Mouse (Mus musculus): ENCODE measurements around the gene Fig4.

Gene Fig4

GRCm38 (mm10) chr10:41218897-41219296 is 84.2 kb downstream of the Fig4 start:
- DNase-seq (ENCODE audit: low spot score in 2 of 2): no peak

GRCm38 (mm10) chr10:41214083-41214482 is 89.0 kb downstream of the Fig4 start:
- no peak for DNase-seq (ENCODE audit: low spot score in 2 of 2)

- DNase-seq (ENCODE audit: low spot score in 2 of 2): no peak
Observed at GRCm38 (mm10) chr10:41209538-41209937, 93.5 kb downstream of the Fig4 start.

- DNase-seq (ENCODE audit: low spot score in 2 of 2): no peak
Observed at GRCm38 (mm10) chr10:41208860-41209377, 94.1 kb downstream of the Fig4 start.

GRCm38 (mm10) chr10:41205647-41206046 is 97.4 kb downstream of the Fig4 start:
- DNase-seq (ENCODE audit: low spot score in 2 of 2): no peak

GRCm38 (mm10) chr10:41204637-41205315 is 98.3 kb downstream of the Fig4 start:
- no peak for DNase-seq (ENCODE audit: low spot score in 2 of 2)

- no peak for DNase-seq (ENCODE audit: low spot score in 2 of 2)
Observed at GRCm38 (mm10) chr10:41204191-41204590, 98.9 kb downstream of the Fig4 start.

GRCm38 (mm10) chr10:41198719-41199118 is 104.3 kb downstream of the Fig4 start:
- no peak for DNase-seq (ENCODE audit: low spot score in 2 of 2)

- no peak for DNase-seq (ENCODE audit: low spot score in 2 of 2)
Observed at GRCm38 (mm10) chr10:41197788-41198187, 105.3 kb downstream of the Fig4 start.

GRCm38 (mm10) chr10:41196295-41196694 is 106.8 kb downstream of the Fig4 start:
- no peak for DNase-seq (ENCODE audit: low spot score in 2 of 2)

GRCm38 (mm10) chr10:41189392-41189791 is 113.7 kb downstream of the Fig4 start:
- no peak for DNase-seq (ENCODE audit: low spot score in 2 of 2)

- DNase-seq (ENCODE audit: low spot score in 2 of 2): no peak
Observed at GRCm38 (mm10) chr10:41183975-41184374, 119.1 kb downstream of the Fig4 start.

- DNase-seq (ENCODE audit: low spot score in 2 of 2): no peak
Observed at GRCm38 (mm10) chr10:41182644-41183043, 120.4 kb downstream of the Fig4 start.

GRCm38 (mm10) chr10:41166141-41166540 is 136.9 kb downstream of the Fig4 start:
- no peak for DNase-seq (ENCODE audit: low spot score in 2 of 2)

GRCm38 (mm10) chr10:41163108-41163507 is 140.0 kb downstream of the Fig4 start:
- no peak for DNase-seq (ENCODE audit: low spot score in 2 of 2)

- DNase-seq (ENCODE audit: low spot score in 2 of 2): no peak
Observed at GRCm38 (mm10) chr10:41157296-41157695, 145.8 kb downstream of the Fig4 start.

GRCm38 (mm10) chr10:41156693-41157092 is 146.4 kb downstream of the Fig4 start:
- DNase-seq (ENCODE audit: low spot score in 2 of 2): no peak

GRCm38 (mm10) chr10:41153229-41153750 is 149.8 kb downstream of the Fig4 start:
- no peak for DNase-seq (ENCODE audit: low spot score in 2 of 2)

- no peak for DNase-seq (ENCODE audit: low spot score in 2 of 2)
Observed at GRCm38 (mm10) chr10:41151901-41152300, 151.2 kb downstream of the Fig4 start.

GRCm38 (mm10) chr10:41151441-41151840 is 151.6 kb downstream of the Fig4 start:
- no peak for DNase-seq (ENCODE audit: low spot score in 2 of 2)

GRCm38 (mm10) chr10:41151021-41151420 is 152.0 kb downstream of the Fig4 start:
- DNase-seq (ENCODE audit: low spot score in 2 of 2): no peak

- DNase-seq (ENCODE audit: low spot score in 2 of 2): no peak
Observed at GRCm38 (mm10) chr10:41150496-41150895, 152.6 kb downstream of the Fig4 start.

- DNase-seq (ENCODE audit: low spot score in 2 of 2): no peak
Observed at GRCm38 (mm10) chr10:41149307-41149706, 153.8 kb downstream of the Fig4 start.

- DNase-seq (ENCODE audit: low spot score in 2 of 2): no peak
Observed at GRCm38 (mm10) chr10:41146141-41146540, 156.9 kb downstream of the Fig4 start.
